Mouse (Mus musculus) cerebellum, adult 11-12 months (tissue): ENCODE measurements at regions not wholly inside any gene's neighbourhood (a gene's known extent, or its start where the extent isn't known, plus 50 kb on each side); places are given as distances from the start of the nearest gene placed in this dataset.
"Not testable (repeated sequence)": the region's sequence is repeated elsewhere in the genome, so short reads cannot be mapped to it uniquely, and the experiment has no call there.

Source experiments
- DNase-seq: peaks from one replicate; pipeline ENCODE4 v3.0.0; 2022

GRCm38 (mm10) chr10:111592416-111593149, 86.5 kb downstream of the Phlda1 start:
- DNase-seq: no peak

GRCm38 (mm10) chr10:111593280-111593679, 87.2 kb downstream of the Phlda1 start:
- DNase-seq: no peak

GRCm38 (mm10) chr10:111594171-111594570, 88.1 kb downstream of the Phlda1 start:
- no peak for DNase-seq

- no peak for DNase-seq
Observed at GRCm38 (mm10) chr10:111594651-111595050, 88.6 kb downstream of the Phlda1 start.

- no peak for DNase-seq
Observed at GRCm38 (mm10) chr10:111595513-111595995, 89.5 kb downstream of the Phlda1 start.

GRCm38 (mm10) chr10:111598650-111599049, 92.6 kb downstream of the Phlda1 start:
- DNase-seq: no peak

GRCm38 (mm10) chr10:111599297-111600250, 93.5 kb downstream of the Phlda1 start:
- DNase-seq: no peak

- DNase-seq: no peak
Observed at GRCm38 (mm10) chr10:111600251-111600620, 94.2 kb downstream of the Phlda1 start.

GRCm38 (mm10) chr10:111600677-111601099, 94.6 kb downstream of the Phlda1 start:
- DNase-seq: no peak

GRCm38 (mm10) chr10:111603166-111603565, 97.1 kb downstream of the Phlda1 start:
- DNase-seq: no peak

- not testable (repeated sequence) for DNase-seq
Observed at GRCm38 (mm10) chr10:111607381-111607780, 101.3 kb downstream of the Phlda1 start.

- DNase-seq: no peak
Observed at GRCm38 (mm10) chr10:111608385-111609093, 102.5 kb downstream of the Phlda1 start.

GRCm38 (mm10) chr10:111609889-111610288, 103.8 kb downstream of the Phlda1 start:
- DNase-seq: no peak

- no peak for DNase-seq
Observed at GRCm38 (mm10) chr10:111619627-111620270, 113.7 kb downstream of the Phlda1 start.

- no peak for DNase-seq
Observed at GRCm38 (mm10) chr10:111620927-111621676, 115.0 kb downstream of the Phlda1 start.

- DNase-seq: no peak
Observed at GRCm38 (mm10) chr10:111622789-111623188, 116.7 kb downstream of the Phlda1 start.

GRCm38 (mm10) chr10:111624021-111624420, 117.9 kb downstream of the Phlda1 start:
- no peak for DNase-seq

GRCm38 (mm10) chr10:111624624-111625023, 118.5 kb downstream of the Phlda1 start:
- no peak for DNase-seq

- no peak for DNase-seq
Observed at GRCm38 (mm10) chr10:111625573-111625972, 119.5 kb downstream of the Phlda1 start.

GRCm38 (mm10) chr10:111626009-111626408, 119.9 kb downstream of the Phlda1 start:
- DNase-seq: no peak

- DNase-seq: no peak
Observed at GRCm38 (mm10) chr10:111636283-111636682, 130.2 kb downstream of the Phlda1 start.
